Mouse (Mus musculus): ENCODE data around the gene Runx1. TPM values are rescaled to one million over a fixed set of nuclear protein-coding genes. Genes with fewer than 3 reads are reported as not detected.

Runx1 gene
- total RNA-seq, 4 experiments from 2014 or later = 1.4 to 4.5 (median 3.2) TPM

DNA sequence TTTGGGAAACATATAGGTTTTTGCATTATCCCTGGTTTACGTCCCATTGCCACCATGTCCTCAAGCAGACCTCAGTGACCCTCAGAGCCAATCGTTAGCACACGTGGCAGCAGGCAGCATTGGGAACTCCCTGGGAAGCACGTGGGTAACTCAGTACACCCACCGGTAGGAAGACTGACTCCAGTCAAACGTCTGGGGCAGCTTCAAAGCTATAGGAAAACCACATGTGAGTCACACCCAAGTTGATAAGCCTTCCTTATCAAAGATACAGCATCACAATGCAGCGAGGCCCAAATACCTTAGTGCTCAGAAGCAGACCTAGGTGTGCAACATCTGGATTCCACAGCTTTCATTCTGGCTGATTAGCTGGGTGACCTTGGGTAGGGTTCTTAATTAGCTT, 164.2 kb downstream of the Runx1 start:
- no peak for DNase-seq (ENCODE audit: low spot score in 2 of 2)

DNA sequence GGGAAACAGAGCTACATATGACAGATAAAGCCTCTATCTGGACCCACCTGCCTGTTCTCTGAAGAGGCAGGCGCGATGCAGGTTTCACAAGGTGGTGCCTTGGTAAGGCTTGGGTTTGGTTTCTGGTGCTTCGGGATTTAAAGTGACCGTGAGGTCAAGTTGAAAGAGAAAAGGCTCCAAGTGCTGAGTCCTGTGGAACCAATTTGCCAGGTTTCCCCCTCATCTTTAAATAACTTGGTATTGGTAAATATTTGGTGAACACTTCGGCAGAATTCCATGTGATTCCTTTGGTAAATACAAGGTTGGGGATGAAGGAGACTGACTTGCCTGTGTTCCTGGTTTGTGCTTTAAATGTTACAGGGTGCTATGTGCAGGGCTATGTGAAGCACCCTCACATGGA, 169.2 kb downstream of the Runx1 start:
- DNase-seq (ENCODE audit: low spot score in 2 of 2) = no peak

DNA sequence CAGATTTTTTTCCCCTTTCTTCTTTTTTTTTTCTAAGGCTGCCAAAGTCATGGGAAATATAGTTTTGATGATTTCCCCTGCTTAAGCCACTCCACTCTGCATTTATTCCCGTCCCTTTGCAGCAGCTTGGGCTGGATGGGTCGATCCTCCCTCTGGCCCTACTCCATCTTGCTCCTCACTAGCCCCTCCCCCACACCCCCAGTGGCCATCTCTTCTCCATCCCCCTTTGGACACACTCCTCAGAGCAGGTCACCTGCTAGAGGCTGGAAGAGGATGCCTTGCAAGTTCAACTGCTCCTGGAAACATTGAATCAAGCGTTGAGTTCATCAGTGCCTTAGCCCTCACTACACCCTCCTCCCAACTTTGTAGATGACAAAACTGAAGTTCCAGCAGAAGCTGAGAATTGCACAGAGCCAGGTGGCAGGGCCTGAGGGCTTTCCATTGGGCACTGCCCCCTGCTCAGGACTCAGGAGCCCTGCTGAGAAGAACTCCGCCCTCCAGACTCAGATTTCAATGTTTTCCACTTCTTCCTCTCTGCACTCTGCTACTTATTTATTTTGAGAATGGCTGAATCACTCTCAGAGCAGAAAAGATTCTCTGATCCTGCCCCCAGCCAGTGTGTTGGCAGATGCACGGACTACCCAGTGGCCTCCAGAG, 171.5 kb downstream of the Runx1 start:
- no peak for DNase-seq (ENCODE audit: low spot score in 2 of 2)

DNA sequence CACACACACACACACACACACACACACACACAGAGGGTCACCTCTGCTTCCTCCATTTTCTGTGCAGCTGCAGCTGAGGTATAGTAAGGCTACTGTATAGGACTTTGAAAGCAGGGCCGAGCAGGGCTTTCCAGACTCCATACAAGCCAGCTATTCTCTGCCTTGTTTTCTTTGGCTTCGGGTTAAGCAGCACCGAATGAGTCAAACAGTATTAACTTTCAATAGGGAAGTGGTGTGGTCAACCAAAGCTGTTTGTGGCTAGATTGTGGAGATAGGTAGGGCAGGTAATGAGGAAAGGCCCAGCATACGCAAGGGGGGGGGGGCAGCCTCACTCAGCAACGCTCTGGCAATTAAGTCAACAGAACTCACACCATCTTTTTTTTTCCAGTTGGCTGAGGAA, 172.1 kb downstream of the Runx1 start:
- no peak for DNase-seq (ENCODE audit: low spot score in 2 of 2)

DNA sequence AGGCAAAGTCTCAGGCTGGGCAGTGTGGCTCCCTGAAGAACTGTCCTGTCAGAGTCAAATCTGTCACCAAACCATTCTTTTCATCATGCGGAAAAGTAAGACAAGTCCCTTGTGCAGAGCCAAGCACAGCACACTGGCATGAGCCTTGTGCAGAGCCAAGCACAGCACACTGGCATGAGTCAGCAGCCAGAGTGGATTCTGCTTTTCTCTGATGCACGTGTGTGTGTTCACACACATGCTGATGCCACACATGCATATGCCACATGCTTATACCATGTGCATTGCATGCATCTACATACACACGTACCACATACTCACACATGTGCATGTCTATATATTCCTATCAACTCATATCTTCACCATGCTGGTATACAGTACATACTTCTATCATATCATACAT, 174.7 kb downstream of the Runx1 start:
- DNase-seq (ENCODE audit: low spot score in 2 of 2) = no peak

DNA sequence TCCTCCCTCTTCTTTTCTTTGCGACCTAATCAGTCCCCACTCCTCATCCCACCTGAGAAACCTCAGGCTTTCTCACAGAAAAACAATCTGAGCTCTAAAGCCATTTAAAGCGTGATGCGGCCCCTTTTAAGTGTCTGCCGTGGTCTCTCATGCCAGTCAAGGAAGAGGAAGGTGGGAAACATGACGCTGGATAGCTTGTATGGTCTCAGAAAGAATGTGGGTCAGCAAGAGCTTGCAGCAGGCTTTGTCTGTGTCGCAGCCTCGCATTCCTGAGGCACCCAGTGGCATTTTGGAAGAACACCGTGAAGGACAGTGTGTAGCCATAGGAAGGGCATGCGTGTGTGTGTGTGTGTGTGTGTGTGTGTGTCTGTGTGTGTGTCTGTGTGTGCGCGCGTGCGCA, 179.8 kb downstream of the Runx1 start:
- DNase-seq (ENCODE audit: low spot score in 2 of 2) = no peak

DNA sequence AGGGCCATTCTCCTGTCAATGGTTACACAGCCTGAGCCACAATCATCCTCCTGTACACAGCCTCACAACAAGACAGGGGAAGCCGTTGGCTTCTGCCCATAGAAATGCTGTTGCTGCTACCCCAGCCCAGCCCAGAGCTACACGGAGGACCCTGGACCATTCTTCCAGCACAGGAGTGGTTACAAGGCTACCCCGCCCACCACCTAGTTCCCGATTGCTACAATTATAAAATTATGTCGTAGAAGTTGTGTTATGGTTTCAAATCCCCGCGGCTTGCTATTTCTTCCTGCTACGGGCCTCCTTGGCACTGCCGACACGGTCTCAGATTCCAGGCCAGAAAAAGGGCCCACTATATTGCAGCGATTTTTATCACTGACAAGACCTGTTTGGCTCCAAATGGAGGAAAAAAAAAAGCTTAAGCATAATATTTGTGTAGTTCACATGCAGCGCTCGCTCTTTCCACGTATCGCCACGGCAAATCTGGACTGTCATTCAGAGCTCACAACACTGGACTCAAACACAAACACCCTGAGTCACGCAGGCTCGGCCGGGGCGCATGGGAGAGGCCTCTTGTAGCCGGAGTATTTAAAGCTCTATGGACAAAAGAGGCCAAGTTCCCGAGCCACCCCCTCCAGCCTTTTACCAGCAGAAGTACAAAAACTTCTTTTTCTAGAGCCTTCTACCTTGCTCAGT, 180.4 kb downstream of the Runx1 start:
- DNase-seq (ENCODE audit: low spot score in 2 of 2) = no peak

DNA sequence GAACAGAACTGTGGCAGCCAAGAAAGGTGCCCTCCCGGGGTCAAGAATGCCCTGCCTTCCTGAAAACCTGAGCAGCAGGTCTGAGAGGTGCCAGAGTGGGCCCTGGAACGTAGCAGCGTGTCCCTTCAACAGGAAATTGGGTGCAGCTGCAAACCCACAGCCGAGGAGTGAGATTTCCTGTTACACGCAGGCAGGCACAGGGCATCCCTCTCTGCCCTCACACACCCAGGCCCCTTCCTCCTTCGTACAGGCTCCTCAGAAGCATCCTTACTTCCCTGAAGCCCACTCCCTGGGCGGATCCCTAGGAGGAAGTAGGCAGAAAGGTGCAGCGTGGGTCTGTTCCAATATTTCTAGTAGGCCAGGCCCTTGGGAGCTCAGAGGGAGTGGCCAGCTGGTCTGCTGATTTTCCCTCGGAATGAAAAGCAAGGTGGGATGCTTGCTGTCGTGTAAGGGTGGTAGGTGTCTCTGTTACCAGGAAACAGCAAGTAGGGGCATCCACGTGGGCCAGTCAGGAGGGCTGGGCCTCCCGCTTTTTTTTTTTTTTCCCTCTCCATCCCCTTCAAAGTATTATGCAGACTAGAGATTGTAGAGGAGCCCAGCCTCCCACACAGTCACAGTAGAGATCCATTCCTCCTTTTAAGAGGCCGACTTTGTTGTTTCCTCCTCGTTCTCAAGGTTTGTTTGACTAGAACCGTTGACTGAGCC, 181.1 kb downstream of the Runx1 start:
- no peak for DNase-seq (ENCODE audit: low spot score in 2 of 2)

DNA sequence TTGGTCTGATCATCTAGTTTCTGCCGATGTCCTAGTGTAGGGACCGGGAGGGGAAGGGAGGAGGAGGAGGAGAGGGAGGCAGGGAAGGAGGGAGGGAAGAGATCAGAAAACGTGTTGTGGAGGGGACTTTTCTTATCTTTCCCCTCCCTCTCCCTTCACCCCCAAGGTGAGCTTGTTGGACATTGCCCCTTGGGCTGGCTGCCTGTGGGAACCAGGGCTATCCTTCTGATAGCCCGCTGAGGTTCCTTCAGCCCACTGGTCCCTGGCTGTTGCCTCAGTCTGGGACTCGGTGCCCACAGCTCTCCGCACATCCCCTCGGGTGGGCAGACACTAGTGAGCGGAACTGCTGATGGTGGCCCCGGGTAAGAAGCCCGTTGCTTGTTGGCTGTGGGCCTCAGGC, 181.6 kb downstream of the Runx1 start:
- no peak for DNase-seq (ENCODE audit: low spot score in 2 of 2)

DNA sequence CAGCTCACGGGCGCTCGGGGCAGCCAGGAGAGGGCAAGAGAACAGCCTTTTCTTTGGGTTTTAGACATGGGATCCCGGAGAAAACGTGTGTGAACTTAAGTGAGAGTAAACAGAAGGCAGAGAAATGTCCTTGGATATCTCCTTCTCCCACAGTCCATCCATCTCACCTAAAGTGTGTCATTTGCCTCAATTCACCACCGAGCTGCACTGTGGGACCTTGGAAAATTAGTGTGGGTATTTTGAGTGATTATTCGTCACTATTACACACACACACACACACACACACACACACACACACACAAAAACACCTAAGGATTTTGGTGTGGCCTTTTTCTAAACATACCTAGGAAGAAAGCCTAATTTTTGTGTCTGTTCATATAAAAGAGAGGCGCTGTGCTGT, 183.7 kb downstream of the Runx1 start:
- DNase-seq (ENCODE audit: low spot score in 2 of 2) = no peak

DNA sequence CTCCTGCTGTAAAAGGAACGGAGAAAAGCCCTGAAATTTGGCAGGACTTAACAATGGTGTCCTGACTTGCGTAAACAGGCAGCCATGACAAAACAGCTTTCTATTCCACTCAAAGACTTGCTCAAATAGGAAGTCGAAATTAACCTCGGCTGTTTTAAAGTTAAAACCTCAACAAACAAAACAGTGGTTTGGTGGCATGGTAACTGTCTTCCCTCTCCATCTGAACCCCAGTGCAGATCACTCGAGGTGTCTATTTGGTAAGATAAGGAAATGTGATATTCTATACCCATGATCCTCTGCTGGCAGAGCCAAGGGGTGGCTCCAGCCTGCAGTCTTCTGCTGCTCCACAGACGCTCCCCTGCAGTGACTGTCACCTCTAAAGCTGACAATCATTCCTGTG, 184.9 kb downstream of the Runx1 start:
- DNase-seq (ENCODE audit: low spot score in 2 of 2) = no peak

DNA sequence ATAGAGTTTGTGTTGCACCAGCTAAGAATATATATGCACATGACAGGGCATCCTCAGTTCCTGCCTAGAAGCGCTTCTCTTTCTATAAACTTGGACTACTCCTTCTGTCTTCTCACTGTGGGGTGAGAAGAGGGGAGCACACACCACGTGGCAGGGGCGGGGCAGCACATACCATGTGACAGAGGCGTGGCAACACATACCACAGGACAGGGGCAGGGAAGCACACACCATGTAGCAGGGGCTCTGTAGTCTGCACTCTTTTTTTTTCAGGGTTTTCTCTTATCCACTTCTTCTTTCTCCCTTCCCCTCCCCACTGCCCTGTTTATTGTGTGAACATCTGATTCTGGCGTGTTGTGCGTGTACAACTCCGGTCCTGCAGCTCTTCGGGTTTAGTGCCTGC, 186.9 kb downstream of the Runx1 start:
- no peak for DNase-seq (ENCODE audit: low spot score in 2 of 2)

DNA sequence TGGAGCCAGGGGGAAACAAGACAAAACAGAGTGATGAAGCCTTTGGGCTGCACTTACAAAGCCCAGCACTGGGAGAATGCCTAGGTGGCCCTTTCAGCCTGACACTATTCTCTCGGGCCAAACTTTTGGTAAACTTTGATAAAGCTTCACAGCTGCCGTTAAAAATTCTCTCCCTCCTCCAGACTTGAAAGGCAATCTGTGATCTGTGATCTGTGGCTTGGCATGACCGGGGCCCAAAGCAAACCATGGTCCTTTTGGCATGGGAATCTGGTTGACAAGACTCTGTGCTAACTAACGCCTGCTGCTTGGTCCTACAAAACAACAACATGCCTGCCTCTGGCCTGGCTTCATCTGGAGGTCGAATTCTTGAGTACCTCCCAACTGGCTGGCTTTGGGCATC, 188.9 kb downstream of the Runx1 start:
- DNase-seq (ENCODE audit: low spot score in 2 of 2) = no peak

DNA sequence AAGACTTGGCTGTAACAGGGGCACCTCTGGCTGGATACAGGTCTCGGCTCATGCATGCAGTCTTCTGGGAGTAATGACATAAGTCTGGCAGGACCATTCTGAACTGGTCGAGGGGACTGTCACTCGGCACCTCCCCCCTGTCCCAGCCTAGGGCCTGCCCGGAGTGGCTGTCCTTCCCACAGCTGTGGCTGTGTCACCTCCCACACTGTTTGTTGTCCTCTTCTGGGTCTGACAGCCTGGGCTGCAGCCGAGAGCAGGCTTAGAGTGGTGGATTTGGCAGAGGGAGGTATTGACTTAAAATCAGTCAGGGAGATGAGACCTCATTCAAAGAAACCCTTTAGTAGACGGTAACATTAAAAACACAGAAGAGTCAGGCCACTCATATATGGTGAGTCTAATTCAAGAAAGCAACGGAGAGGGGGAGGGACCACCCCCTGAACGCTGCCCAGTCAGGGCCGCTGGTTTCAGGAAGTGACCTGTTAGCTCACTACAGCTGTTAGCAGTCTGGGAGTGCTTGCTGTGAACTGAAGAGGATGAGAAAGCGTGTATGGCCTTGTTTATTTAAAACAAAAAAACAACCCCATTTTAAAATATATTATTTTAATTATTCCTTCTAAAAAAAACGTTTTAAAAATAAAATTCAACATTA, 193.7 kb downstream of the Runx1 start:
- DNase-seq (ENCODE audit: low spot score in 2 of 2) = no peak

DNA sequence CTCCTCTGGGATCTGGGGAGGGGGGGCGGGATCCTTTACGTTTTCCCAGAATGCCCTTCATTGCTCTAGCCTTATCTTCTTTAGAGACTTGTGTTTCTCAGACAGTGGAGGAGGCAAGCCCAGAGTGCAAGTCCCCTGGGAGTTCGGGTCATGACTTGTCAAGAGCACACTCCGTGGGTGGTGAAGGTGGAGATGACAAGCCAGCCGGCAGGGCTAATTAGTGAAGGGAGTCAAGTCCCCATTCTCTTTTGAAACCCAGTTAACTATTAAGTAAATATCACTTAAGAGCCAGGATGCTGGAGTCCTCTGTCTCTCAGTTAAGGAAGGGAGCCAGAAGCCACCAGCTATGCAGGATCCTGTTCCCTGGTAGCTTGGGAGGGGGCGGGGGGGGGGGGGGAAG, 194.3 kb downstream of the Runx1 start:
- no peak for DNase-seq (ENCODE audit: low spot score in 2 of 2)

DNA sequence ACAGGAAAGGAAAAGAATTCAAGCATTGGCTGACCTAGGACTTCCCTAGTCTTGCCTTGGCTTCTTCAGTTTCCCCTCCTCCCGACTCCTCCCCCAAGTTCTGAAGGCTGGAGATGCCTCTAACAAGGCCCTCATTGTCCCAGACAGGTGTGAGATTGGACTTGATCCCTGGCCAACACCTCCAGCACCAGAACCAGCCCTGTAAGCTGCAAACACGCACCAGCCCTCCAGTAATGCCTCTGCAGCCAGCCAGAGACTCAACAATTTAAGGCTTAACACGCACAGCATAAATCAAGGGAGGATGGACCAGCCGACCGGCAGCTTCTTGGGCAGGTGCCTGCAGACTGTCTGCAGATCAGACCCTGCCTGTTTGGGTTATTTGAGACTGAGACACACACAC, 195.0 kb downstream of the Runx1 start:
- no peak for DNase-seq (ENCODE audit: low spot score in 2 of 2)

DNA sequence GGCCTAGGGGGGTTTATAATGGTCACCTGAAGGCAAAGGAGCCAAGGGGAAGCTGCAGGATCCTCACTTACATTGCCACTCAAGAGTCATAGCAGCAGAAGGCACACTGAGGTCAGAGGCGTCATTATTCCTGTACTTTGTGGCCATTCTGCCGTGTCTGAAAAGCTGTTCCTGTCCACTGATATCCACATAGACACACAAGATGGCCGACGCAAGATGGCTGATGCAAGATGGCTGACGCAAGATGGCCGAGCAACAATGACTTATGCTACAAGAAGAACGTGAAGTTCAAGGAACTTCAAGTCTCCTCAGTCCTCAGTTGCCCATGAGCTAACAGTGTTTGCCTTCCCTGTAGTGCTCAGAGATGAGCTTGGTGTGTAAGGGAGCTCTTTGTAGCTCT, 196.1 kb downstream of the Runx1 start:
- DNase-seq (ENCODE audit: low spot score in 2 of 2) = no peak

DNA sequence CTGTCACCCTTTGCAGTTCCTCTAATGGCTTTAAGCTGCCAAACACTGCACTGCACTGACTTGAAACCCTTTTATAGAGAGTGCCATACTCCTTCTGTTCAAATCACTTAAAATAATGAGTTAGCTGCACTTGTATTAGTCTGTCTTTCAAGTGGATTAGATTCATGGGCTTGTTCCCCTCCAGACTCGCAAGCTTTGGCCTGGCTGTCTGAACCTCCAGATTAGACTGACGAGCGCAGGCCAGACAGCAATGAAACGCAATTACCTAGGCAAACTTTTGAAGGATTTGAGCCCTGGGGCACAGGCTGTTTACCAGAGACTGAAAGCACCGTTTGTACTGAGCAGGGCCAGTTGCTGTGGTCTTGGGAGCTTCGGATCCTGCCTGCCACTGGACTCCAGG, 198.7 kb downstream of the Runx1 start:
- no peak for DNase-seq (ENCODE audit: low spot score in 2 of 2)

DNA sequence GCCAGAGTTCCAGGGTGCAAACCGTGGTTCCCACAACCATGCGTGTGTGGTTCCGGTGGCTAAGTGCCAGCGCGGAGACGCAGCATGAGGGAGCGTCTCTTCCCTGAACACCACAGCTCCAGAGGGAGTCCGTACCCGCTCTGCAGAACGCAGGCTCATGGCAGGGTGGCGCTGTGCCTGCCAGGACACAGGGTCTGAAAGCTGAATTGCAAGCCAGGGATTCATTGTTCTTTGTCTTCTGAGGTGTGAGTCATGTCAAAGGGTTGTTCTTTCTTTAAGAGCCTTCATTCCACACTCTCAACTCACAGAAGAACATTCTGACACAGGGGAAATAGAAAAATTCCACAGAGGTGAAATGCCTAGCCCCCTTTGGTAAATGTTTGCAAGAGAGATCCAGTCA, 202.0 kb downstream of the Runx1 start:
- DNase-seq (ENCODE audit: low spot score in 2 of 2) = no peak

DNA sequence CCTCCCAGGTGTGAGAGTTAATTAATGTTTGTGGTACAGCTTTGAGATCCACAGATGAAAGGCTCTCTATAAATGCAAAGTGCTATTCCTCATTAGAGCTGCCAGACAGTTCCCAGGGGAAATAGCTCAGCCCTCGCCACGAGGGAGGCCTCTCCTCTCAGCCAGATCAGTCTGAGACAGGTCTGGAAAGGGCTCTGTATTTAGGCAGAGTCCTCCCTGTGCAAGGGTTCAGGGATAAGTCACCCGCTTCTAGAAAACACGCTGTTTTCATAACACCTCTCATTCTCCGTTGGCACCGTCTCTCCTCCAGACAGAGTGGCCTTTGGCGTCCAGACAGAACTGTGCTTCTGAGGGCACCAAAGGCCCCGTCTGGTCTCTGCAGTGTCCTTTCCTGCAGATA, 204.1 kb downstream of the Runx1 start:
- DNase-seq (ENCODE audit: low spot score in 2 of 2) = no peak

DNA sequence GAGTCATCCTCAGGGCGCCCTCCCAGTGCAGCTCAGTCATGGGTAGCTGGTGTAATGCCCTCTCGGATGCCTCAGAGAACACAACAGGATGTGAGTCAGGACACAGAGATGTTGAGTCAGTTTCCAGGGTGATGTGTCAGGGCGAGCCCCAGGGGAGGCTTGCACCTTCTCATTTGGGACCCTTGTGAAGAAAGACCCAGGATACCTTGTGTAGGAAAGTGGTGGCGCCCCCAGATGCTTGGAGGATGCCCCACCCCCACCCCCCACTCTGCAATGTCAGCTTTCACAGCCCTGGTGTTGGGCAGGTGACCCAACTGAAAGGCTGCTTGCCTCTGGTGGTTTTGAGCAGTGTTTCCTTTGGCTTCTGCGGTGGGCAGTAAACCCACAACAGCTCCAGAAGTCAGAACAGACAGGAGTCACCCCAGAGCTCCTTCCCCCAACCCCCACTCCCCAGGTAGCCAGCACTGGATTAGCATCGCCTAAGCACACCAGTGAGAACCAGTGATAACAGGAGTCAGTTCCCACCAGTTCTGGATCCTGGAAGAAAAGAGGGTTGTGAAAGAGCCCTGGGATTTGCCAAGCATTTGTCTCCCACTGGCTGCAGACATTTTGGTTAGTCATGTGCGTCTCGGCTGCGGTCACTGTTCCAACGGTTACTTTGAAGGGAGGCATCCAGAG, 205.0 kb downstream of the Runx1 start:
- DNase-seq (ENCODE audit: low spot score in 2 of 2) = no peak

DNA sequence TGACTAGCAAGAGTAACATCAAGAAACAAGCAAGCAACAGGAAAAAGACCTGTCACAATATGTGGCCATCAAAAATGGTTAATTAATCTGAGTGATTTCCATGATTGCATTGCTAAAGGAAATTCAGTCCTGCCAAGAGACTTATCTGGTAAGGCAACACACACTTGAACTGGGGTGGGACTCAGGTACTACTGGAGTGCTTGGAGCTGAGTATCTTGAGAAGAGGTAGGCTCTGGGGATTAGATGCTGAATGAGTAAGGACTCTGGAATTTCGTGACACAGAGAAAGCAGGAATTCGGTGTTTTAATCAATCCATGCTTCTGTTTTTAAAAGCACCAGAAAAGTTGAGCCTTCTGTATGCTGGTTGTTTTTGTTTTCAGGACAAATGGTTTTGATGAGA, 209.1 kb downstream of the Runx1 start:
- DNase-seq (ENCODE audit: low spot score in 2 of 2) = no peak
